Mouse (Mus musculus): ENCODE results near the gene Kidins220.

DNA sequence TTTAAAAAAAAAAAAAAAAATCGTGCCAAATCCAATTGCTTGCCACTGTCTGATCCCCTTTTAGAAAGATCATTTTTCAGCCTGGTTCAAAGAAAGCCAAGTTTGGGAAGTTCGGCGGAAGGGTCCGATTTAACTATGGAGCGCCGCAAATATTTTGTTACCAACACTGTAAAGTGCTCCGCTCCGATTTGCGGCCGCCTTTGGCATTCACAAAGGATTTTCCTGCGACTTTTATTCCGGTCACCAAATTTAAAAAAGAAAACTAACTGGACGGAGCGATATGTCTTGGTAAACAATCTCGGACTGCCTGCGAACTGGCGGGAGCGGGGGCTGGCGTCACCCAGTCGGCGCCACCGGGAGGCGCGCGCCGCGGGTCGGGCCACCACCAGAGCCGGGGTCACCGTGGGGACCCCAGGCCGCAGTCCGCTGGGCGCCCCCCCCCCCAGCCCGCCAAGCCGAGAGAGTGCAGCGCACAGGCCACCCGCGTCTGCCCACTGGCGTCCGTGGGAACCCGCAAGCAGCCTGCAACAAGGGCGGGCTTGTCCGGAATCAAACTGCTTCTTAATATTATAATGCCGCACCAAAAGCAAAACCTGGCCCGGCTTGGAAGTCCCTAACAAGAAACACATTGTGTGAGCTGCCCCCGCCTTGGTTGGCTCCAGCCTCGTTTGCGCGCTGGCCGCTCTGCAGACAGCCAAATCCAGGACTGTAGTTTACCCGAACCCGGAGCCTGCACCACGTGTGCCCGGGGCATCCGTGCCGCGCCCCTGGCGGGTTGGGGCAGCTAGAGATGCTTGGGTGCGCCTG lies 125.9 kb downstream of the Kidins220 start:
- TF ChIP-seq CTCF (IDR thresholded peaks at IDR 0.05; ENCODE audit: low read depth, low read length) (no peak; the same call in 1 of the 2 replicates), POLR2A (IDR thresholded peaks at IDR 0.05; ENCODE audit: borderline replicate concordance, low read depth, low read length) (no peak)
